Mouse (Mus musculus) stomach, postnatal 0 days (tissue): ENCODE results near the gene Crot. TPM values are rescaled to one million over a fixed set of nuclear protein-coding genes. Genes with fewer than 3 reads are reported as not detected.

Source experiments
- ATAC-seq: fragments of 200-750 bp; cut with Nextera tagmentation; 2 replicates; pipeline ENCODE4 v1.8.0; 2017; ENCODE audit not compliant: low FRiP score, low TSS enrichment
- DNase-seq: peaks from one replicate; pipeline ENCODE4 v3.0.0-alpha.2; 2016; ENCODE audit warnings: low spot score
- H3K27ac ChIP-seq: fragments of 300-500 bp; sonication (generic); replicated peaks from 2 replicates; pipeline ENCODE4 v1.5.1; 2014; ENCODE audit warnings: mild to moderate bottlenecking, control low read depth
- H3K27me3 ChIP-seq: fragments of 300-500 bp; sonication (generic); 2 replicates; pipeline ENCODE4 v1.6.1; 2014; ENCODE audit warnings: low read length; ENCODE audit not compliant: control insufficient read depth, insufficient read depth
- H3K36me3 ChIP-seq: fragments of 300-500 bp; sonication (generic); 2 replicates; pipeline ENCODE4 v1.6.1; 2014; ENCODE audit warnings: low read length, mixed read lengths; ENCODE audit not compliant: control insufficient read depth, insufficient read depth
- H3K4me1 ChIP-seq: fragments of 300-500 bp; sonication (generic); replicated peaks from 2 replicates; pipeline ENCODE4 v1.6.1; 2014; ENCODE audit warnings: antibody characterized with exemption; ENCODE audit not compliant: control insufficient read depth, insufficient read depth
- H3K4me2 ChIP-seq: fragments of 300-500 bp; sonication (generic); replicated peaks from 2 replicates; pipeline ENCODE4 v1.6.1; 2014; ENCODE audit warnings: low read depth, mild to moderate bottlenecking, control low read depth, moderate library complexity
- H3K4me3 ChIP-seq: fragments of 300-500 bp; sonication (generic); 2 replicates; pipeline ENCODE4 v1.5.1; 2014; ENCODE audit warnings: low read depth, low read length, control low read depth
- H3K9ac ChIP-seq: fragments of 300-500 bp; sonication (generic); 2 replicates; pipeline ENCODE4 v1.6.1; 2014; ENCODE audit warnings: mild to moderate bottlenecking, low read length, control low read depth, mixed read lengths
- H3K9me3 ChIP-seq: fragments of 300-500 bp; sonication (generic); 2 replicates; pipeline ENCODE4 v1.6.1; 2016; ENCODE audit warnings: low read length; ENCODE audit not compliant: control insufficient read depth
- CTCF ChIP-seq: IDR thresholded peaks from 2 replicates; pipeline ENCODE4 v1.5.1; 2016; ENCODE audit warnings: antibody characterized with exemption, low read depth, mild to moderate bottlenecking, moderate library complexity
- EP300 ChIP-seq: optimal IDR thresholded peaks from 2 replicates; pipeline ENCODE3; 2016; ENCODE audit warnings: antibody characterized with exemption
- WGBS: fragments of 180-500 bp; shearing (Covaris S2); extraction: QIAGEN DNeasy Blood & Tissue Kit; methylation state at CpG from one replicate; pipeline ENCODE4 v1.1.7; 2014; 5-methylcytosine and 5-hydroxymethylcytosine counted together
- polyA plus RNA-seq: library from polyadenylated mRNA; unstranded; fragments of >200 nt; fragmentation: Nextera tagmentation; extraction: Ambion mirVana; gene quantifications from 2 replicates; pipeline ENCODE4 v1.2.1, GENCODE M21; 2015

Gene Crot
- polyA plus RNA-seq, result 95.4 and 99.6 TPM in 2 replicates

DNA sequence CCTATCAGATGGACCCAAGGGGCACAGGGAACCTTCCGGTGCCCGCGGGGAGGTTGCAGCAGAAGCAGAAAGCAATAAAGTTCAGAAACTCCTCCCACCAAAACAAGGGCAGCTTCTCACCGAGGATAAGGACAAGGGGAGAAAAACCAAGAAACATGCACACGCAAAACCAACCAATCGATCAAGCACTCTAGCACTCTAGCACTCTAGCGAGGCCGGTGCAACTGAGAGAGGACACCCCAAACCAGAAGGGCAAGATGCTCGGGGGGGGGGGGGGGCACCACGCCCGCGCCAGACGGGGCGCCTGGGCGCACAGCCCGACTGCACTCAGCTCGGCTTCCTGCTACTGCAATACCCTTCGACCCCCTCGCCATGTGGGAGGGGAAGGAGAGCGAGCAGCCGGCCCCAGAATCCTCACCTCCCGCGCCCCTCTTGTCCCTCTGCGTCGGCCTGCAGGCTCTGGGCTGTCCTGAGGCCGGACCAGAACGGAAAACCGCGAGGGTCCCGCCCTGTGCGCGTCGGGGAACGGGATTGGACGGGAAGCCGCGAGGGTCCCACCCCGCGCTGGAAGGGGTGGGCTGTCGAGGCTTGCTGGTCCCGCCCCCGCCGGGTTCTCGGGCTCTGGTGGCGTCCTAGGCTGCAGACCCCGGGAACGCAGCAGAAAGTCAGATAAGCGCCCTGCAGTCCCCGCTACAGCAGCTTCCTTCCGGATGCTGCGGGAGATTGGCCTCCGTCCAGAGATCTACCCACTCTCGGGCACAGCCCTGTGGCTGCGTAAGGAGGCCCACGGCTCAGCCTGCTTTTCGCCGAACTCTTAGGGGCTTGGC, at the start of gene Crot:
Gene Crot (minus strand): TSS at position 639 of the 827 bp plus-strand sequence.
- 0% methylated on average over 46 of the region's 57 CpGs for WGBS
- Histone ChIP-seq H3K9ac (peak within 1 kb of the TSS; percentile 87), H3K4me1 (no peaks in the 10 kb centered on the region), H3K36me3 (no peaks in the 10 kb centered on the region), H3K9me3 (no peaks in the 10 kb centered on the region), H3K27ac (peak within 1 kb of the TSS; percentile 93), H3K4me2 (peak within 1 kb of the TSS; percentile 65), H3K27me3 (no peaks in the 10 kb centered on the region), H3K4me3 (peak within 1 kb of the TSS; percentile 73)
- DNase-seq (peak; percentile 95), ATAC-seq (peak; percentile 99)
- TF ChIP-seq EP300, result no peak
- peak; percentile 46 for TF ChIP-seq CTCF

DNA sequence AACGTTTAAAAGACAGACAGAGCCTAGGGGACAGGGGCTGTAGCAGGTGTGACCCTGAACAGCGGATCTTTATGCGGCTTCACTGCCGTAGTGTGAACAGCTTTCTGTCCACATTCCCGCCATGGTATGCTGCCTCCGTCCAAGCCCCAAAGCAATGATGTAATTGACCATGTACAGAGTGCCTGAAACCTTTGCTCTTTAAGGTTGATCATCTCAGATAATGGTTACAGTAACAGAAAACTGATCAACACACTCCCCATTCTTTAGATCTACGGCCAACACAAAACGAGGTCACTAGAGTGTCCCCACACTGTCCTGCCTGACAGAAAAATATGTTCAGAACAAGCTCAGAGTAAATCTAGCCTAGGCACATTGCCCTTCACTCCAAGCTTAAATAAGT, 48.8 kb upstream of the Crot start:
- Histone ChIP-seq H3K4me1 (no peaks in the 10 kb centered on the region), H3K36me3 (no peaks in the 10 kb centered on the region), H3K4me3 (no peak overlapping the region), H3K27ac (no peak overlapping the region), H3K9ac (no peak overlapping the region), H3K27me3 (no peaks in the 10 kb centered on the region), H3K9me3 (no peaks in the 10 kb centered on the region), H3K4me2 (no peak overlapping the region)
- ATAC-seq (no peak), DNase-seq (no peak)
- WGBS, result 84% methylated on average over 8 of the region's 8 CpGs
- TF ChIP-seq EP300 (no peak), CTCF (no peak)

- DNase-seq (no peak), ATAC-seq (no peak)
- TF ChIP-seq CTCF (no peak), EP300 (no peak)
- Histone ChIP-seq H3K9ac (no peak overlapping the region), H3K27ac (peak overlapping the region; percentile 8; the same call in 1 of the 2 replicates), H3K4me3 (no peak overlapping the region), H3K4me2 (no peak overlapping the region), H3K4me1 (no peaks in the 10 kb centered on the region), H3K9me3 (no peaks in the 10 kb centered on the region), H3K36me3 (no peaks in the 10 kb centered on the region), H3K27me3 (no peaks in the 10 kb centered on the region)
- WGBS, result 35% methylated on average over 2 of the region's 2 CpGs
Observed at GRCm38 (mm10) chr5:9044821-9045220, 47.7 kb upstream of the Crot start.

GRCm38 (mm10) chr5:9043582-9044267, 46.6 kb upstream of the Crot start:
- H3K9ac ChIP-seq, result no peak overlapping the region
- no peaks in the 10 kb centered on the region for H3K27me3 ChIP-seq
- DNase-seq, result peak; percentile 39
- no peak overlapping the region for H3K4me2 ChIP-seq
- H3K9me3 ChIP-seq, result no peaks in the 10 kb centered on the region
- peak overlapping the region; percentile 70 for H3K27ac ChIP-seq
- 56% methylated on average over 8 of the region's 8 CpGs for WGBS
- H3K36me3 ChIP-seq, result no peaks in the 10 kb centered on the region
- no peaks in the 10 kb centered on the region for H3K4me1 ChIP-seq
- H3K4me3 ChIP-seq, result no peak overlapping the region
- peak; percentile 78 for ATAC-seq
- TF ChIP-seq EP300 (no peak), CTCF (no peak)

- Histone ChIP-seq H3K9ac (no peak overlapping the region), H3K9me3 (no peaks in the 10 kb centered on the region), H3K4me2 (no peak overlapping the region), H3K27me3 (no peaks in the 10 kb centered on the region), H3K36me3 (no peaks in the 10 kb centered on the region), H3K27ac (no peak overlapping the region; the same call in 1 of the 2 replicates), H3K4me1 (no peaks in the 10 kb centered on the region), H3K4me3 (no peak overlapping the region)
- TF ChIP-seq CTCF (no peak), EP300 (no peak)
- ATAC-seq, result no peak
- whole genome bisulfite sequencing, result 54% methylated on average over 10 of the region's 10 CpGs
- no peak for DNase-seq
Observed at GRCm38 (mm10) chr5:9042721-9043416, 45.7 kb upstream of the Crot start.
